Mouse (Mus musculus): ENCODE data around the gene Ubald2. TPM values are rescaled to one million over a fixed set of nuclear protein-coding genes. Genes with fewer than 3 reads are reported as not detected.
"Not testable (repeated sequence)": the region's sequence is repeated elsewhere in the genome, so short reads cannot be mapped to it uniquely, and the experiment has no call there.

Gene Ubald2
- total RNA-seq, 2 experiments from 2014 or later, result 47.2 to 49.4 TPM

DNA sequence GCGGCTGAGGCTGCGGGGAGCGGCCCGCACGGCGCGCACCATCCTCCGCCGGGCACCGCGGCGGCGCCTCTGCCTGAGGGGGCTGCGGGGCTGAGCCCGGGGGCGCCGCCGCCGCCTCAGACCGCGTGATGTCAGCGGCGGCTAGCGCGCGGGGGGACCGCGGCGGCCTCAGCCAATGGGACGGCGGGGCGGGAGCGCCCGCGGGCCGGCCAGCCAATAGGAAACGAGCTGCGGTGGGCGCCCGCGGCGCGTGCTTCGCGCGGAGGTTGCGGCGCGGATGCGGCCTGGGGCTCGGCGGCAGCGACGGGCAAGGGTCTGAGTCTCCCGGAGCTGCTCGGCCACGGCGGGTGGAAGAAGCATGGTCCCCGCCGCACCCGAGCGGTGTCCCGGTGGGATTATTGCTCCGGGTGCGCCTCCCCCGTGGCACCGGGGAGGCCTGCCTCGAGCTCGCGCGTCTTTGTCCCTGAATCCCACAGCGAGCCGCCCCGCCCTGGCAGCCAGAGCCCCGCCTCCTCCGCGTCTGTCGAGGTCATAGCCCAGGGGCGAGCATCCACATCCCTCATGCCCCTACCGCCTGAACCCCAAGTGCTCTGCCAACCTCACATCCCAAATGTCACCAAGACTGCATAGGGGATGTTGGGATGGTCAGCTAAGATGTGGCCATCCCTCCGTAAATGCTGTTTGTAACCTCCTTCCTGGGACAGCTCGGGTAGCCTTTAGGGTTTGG is 20.8 kb upstream of the Ubald2 start, which contains the start of gene Rnf157:
Rnf157 (minus strand) TSS at position 129 of the 727 bp plus-strand sequence.
- intact Hi-C loops (cut with DNase I), result no loop called here
- DNase-seq, result peak; percentile 82 to 87

DNA sequence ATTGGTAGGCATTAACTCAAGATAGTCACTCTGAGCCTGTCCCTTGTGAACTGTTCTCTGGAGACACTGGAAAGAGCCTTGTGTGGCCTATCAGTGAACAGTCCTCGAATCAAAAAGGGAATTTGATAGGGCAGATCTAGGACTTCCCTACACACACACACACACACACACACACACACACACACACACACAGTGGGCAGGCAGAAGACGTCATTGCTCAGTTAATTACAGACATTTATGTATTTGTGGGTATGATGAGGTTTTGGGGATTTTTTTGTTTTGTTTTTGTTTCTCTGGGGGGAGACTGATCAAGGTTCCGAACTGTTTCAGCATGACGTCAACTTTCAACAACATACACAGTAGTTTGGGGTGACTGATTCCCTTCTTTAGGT is 20.3 kb upstream of the Ubald2 start:
- intact Hi-C loops (cut with DNase I), result no loop called here
- no peak for DNase-seq

DNA sequence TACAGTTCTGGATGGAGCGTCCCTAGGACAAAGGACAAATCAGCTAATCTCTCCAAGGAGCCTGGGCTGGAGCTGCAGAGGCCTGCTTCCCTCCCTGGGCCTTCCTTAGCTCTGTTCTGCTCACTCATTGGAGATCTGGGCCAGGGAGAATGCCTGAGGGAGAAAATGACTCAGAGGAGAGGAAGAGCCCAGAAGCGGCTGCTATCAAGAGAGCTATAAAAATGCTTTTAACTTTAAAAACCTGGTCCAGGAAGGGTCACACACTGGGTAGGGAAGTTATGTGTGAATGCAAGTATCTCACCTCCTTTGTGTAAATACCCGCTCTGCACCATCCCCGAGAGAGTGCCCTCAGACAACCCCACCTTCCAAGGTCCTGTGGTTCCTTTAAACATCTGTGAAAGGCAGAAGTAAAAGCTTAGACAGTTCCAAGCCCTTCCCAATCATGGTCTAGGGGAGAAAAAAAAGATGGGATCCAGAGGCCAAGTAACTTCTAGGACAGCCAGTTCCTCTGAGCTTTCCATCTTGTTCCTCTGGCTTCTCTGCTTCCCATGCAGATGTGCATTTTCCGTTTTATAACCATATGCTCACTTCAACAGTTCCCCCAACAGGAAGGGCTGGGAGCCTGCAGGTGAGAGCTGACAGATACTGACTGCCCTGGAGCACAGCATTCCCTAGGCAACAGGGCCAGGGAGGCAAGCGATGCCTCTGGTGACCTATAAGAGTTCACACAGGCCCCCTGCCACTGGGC is 17.5 kb upstream of the Ubald2 start:
- DNase-seq, result peak; percentile 53 to 54

DNA sequence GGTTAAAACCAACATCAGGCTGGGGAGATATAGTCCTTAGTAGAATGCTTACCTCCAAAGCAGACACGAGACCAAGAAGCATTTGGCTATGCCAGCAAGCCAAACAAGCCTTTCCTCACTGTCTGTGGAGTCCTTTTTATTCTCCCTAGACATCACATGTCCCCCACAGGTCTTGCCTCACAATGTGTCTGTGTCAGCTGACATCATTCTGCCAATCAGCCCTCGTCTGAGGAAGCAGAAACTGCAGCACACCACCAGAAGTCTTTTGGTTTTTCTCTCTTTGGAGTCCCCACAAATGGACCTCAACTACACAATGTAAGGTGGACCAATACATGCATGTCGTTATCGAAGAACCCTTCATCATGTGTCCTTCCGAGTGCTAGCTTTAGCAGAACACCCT is 16.8 kb upstream of the Ubald2 start:
- intact Hi-C loops (cut with DNase I), result no loop called here
- DNase-seq, result no peak

More for the DNA sequence above, 17.5 kb upstream of the Ubald2 start:
- intact Hi-C loops (cut with DNase I), result no loop called here

DNA sequence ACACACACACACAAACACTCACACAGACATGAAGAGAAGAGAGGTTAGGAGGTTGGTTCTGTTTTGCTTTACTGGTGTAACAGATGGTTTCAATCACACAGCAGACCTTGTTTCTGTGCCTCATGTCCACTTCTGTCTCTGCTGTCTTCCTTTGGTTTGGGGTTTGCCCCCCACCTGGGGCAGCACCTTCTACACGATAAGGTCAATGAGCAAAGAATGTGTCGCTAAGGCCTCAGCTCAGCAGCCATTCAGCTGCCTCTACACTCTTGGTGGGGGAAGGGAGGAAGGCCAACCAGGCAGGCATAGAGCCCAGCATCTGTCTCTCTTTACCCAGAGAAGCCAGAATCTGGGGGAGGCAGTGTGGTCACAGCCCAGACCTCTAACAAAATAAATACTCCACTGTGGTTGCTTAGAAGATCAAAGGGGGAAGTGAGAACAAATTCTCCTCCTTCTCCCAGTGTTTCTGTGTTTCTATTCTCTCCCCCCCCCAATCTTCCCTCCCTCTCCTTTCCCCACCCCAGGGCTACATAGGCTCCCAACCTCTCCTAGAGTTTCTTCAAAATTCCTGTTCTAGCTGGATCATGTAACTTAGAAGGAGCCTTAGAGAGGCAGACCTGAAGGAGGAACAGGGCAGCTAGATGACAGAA is 15.6 kb upstream of the Ubald2 start:
- peak; percentile 48 to 58 for DNase-seq
- intact Hi-C loops (cut with DNase I), result loop anchor here (2.0 kb wide), 1 partner anchor 14 kb away; no protein-coding TSS in a partner anchor

DNA sequence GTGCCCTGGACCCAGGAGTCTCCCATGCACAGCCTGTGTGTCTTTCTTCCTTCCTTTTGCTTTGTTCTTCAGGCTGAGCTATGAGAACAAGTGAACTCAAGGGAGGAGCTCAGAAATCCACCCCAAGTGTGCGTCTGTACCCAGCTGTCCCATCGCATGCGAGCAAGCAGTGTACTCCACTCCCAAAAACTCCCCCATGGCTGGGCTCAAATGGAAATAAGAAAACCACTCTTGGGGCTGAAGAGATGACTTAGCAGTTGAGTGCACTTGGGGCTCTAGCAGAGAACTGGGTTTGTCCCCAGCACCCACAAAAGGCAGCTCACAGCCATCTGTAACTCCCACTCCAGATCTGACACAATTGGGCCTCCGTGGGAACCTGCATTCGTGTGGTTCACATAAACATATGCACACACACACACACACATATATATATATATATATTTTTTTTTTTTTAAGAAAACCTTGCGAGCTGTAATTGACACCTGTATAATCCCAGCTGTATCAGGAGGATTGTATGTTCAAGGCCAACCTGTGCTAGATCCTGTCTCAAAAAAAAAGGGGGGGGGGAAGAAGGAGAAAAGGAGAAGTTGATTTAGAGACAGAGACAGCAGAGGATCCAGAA is 14.9 kb upstream of the Ubald2 start:
- intact Hi-C loops (cut with DNase I), result loop anchor here (2.0 kb wide), 1 partner anchor 14 kb away; no protein-coding TSS in a partner anchor
- DNase-seq, result peak in 1 of 2 experiments; percentile 35

DNA sequence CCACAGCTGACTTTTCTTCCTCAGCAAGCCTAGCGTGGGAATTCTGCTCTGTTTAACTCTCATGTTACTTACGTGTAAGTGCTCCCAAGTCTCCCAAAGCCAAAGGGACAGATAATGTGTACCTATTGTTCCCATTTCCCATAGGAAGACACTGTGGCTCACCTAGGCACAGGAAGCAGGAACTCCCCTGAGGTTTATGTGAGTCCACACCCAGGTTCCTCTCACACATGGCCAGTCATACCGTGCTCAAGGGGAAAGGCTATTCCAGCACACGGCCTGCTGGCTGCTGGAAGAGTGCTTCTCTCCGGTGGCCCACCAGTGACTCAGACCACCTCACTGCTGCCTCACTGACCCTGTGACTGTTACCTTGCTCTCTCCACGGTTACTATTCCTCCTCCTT is 12.8 kb upstream of the Ubald2 start:
- intact Hi-C loops (cut with DNase I), result no loop called here
- no peak for DNase-seq

DNA sequence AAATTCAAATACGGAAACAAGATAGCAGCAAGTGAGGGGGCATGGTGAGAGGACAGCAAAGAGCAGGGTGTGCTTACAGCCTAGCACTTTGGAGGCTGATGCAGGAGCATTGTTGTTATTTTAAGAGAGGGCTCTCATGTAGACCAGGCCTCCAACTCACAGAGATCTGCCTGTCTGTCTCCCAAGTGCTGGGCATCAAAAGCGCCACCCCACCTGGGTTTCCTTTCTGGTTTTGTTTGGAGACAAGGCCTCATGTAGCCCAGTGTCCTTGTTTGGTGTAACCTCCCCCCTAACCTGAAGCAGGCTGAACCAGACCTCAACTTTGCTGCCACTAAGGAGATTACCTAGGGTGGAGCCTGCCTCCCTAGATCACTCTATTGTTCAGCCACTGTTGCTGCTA is 11.3 kb upstream of the Ubald2 start:
- intact Hi-C loops (cut with DNase I), result no loop called here

DNA sequence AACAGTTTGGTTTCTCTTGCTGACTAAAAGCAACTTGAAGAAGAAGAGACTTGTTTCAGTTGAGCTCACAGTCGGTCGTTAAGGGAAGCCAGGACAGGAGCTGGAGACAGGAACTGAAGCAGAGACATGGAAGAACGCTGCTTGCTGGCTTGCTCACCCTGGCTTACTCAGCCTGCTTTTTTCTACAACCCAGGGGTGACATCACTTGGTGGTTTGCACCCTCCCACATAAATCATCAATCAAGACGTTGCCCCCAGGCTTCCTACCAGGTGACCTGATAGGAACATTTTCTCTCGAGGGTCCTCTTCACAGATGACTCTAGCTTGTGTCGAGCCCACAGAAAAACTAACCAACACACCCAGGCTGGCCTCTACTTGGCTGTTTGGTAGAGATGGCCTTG is 10.7 kb upstream of the Ubald2 start:
- intact Hi-C loops (cut with DNase I), result no loop called here
- DNase-seq, result no peak

More for the DNA sequence above, 11.3 kb upstream of the Ubald2 start:
- no peak for DNase-seq

DNA sequence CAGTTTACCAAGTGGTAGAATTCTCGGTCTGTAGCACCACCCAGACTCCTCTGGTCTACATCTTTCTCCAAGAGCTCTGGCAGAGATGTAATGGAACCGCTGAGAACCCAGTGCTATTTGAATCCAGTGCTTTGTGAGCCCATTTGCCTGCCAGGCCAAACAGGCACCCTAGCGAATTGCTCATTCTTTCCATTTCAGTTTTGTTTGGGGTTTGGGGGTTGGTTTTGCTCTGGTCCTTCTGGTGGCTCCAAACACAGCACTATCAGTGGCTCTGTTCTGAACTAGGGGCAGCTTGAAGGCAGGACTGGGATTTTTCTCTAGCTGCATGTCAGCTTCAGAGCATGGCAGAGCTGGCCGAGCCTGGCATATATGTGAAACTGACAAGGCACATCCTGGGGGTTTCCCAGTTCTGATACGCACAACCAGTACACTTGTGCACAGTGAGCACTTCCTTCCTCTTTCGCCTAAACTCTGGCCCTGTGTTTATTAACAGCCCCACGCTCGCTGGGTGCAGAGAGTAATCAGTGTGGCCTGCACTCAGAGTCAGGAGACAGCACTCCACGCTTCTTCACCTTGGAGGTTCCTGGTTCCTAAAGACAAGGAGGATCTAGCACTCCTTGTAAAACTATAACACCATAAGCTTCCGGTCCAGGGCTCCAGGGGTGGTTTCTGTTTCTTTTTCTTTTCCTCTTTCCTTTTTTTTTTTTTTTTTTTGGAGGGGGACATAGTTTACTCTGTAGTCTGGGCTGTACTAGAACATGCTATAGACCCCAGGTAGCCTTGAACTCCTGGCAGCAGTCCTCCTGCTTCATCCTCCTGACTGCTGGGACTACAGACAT is 9.9 kb upstream of the Ubald2 start:
- peak in 1 of 2 experiments; percentile 39 for DNase-seq
- intact Hi-C loops (cut with DNase I), result no loop called here

DNA sequence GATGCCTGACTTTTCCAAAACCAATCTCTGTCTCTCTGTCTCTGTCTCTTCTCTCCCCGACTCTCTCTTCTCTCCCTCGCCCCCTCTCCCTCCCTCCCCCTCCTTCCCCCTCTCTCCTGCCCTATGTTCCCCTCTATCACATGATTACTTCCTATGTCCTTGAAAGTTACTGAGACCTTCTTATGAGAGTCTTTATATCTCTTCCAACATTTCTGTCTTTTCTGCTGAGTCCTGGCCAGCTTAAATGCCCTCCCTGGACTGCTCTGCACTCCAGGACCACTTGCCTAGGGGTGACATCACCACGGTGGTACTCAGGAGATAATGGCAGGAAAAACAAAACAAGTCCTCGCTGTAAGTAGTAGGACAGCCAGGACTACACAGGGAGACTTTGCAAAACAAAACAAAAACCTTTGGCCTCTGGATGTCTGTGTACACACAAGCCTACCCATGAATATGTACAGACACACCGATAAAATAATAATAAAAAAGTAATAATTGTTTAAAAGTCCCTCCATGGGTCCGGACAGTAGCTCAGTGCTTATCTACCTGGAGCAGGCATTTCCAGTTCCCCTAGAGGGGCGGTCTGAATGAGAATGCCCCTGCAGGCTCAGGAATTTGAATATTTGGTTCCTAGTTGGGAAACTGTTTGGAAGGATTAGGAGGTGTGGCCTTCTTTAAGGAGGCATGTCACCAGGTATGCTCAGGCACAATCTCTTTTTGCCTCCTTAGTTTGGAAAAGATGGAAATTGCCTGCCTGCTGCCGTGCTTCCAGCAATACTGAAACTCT is 9.1 kb upstream of the Ubald2 start:
- DNase-seq, result no peak
- intact Hi-C loops (cut with DNase I), result no loop called here

DNA sequence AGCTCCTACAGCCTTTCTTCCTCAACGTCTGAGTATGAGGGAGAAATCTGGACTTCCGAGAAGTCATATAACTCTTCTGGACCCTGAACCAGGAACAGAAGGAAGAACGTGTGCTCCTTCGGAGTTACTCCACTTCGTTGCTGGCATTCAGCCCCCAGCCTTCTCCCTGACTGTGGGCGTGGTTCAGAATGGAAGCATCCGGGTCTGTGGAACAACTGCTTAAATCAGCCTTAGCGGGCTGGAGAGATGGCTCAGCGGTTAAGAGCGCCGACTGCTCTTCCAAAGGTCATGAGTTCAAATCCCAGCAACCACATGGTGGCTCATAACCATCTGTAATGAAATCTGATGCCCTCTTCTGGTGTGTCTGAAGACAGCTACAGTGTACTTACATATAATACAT is 7.6 kb upstream of the Ubald2 start:
- intact Hi-C loops (cut with DNase I); DNase-seq: not testable (repeated sequence)

DNA sequence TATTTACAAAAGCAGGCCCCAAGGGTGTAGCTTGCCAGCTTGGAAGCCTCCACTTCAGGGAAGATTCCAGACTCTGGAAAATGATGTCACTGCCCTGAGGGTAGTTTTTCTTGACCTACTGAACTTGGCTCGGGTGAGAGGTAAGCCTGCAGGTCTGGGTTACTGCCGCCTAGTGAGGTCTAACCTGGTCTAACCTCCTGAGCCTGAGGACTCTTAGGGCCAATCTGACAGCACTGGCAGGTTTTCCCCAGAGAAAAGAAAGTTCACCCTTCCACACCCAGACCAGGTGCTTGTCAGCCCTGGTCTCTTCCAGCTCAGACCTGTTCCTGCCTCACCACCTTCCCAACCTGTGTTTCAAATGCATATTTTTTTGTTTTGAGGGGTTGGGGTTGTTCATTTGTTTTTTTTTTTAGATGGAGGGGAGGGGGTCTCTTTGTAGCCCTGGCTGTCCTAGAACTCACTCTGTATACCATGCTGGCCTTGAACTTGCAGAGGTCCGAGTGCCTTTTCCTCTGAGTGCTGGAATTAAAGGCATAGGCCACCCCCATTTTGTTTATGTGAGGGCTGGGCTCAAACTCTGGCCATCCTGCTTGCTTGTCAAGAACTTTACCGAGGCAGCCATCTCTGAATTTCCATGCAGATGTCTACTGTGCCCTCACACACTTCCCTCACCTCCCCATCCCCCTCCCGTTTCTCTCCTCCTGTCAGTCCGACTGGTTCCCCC is 6.9 kb upstream of the Ubald2 start:
- intact Hi-C loops (cut with DNase I), result no loop called here
- no peak for DNase-seq

DNA sequence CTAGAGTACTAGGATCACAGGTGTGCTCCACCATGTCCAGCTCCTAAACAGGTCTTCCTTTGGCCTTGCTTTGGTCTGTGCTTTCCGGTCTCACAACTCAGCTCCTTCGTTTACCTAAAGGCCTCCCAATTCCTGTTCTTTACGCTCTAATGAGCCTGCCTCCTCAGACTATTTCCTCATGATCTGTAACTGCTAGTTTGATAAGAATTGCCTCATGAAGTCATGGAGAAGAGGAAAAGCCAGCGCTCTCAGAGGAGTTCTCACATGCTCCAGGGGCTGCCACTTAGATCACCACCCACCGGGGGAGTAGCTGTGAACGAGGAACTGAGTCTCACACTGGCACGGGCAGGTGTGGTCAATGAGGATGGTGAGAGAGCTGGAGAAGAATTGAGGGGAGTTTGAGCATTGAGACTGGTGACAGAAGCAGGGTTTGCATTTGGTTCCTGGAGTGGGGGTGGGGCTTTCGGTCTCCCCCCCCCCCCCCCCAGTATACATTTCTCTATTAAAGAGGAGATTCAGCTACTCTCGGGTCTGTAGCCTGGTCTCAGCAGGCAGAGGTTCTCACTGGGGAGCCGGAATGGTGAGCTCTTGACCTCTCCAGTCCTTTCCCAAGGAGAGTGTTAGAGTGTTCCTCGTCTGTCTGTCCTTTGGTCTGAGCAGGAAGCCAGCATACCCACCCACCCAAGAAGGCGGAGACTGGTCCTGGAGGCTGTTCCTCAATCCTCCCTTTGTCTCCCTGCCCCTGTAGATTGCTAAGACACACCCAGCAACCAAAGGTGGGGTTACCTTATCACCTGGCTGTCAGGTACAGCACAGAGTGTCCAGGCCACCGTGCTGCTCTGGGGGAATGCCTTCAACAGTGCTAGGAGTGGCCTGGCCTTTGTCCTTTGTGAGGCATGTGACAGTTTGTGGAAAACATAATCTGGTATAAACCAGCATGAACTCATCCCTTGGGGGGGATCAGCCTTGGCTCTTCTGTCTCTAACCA is 4.7 kb upstream of the Ubald2 start:
- intact Hi-C loops (cut with DNase I), result no loop called here

DNA sequence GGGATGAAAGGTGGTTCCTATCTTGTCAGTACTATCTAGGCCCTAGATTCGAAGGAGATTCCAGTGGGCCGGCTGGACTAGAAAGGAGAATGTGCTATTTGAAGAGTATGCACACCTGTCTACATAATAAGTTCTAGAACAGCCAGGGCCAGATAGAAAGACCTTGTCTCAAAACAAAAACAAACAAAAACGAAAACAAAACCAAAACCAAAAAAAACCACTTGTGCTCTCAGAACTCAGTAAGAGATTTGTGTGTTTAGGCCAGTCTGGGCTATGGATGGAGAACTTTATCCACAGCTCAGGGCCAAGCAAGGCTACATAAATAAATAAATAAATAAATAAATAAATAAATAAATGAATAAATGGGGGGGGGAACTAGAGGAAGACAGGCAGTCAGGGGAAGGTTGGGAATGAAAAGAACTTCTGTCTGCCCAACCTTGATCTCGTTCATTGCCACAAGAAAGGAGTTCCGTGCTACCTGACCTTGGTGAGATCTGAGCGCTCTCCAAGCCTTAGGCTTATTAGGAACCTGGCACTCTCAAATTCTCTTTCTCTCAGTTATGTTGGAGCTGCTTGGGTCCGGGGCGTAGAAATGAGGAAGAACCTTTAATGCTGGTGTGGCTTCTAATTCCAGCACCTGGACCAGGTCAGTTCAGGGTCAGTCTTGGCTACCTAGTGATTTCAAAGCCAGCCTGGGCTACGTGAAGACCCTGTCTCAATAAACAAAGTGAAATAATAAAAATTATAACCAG is 3.9 kb upstream of the Ubald2 start:
- DNase-seq, result no peak
- intact Hi-C loops (cut with DNase I), result loop anchor here (5.0 kb wide), 1 partner anchor 343 kb away; the partner anchor contains the start of gene Wbp2

More for the DNA sequence above, 4.7 kb upstream of the Ubald2 start:
- DNase-seq, result no peak

DNA sequence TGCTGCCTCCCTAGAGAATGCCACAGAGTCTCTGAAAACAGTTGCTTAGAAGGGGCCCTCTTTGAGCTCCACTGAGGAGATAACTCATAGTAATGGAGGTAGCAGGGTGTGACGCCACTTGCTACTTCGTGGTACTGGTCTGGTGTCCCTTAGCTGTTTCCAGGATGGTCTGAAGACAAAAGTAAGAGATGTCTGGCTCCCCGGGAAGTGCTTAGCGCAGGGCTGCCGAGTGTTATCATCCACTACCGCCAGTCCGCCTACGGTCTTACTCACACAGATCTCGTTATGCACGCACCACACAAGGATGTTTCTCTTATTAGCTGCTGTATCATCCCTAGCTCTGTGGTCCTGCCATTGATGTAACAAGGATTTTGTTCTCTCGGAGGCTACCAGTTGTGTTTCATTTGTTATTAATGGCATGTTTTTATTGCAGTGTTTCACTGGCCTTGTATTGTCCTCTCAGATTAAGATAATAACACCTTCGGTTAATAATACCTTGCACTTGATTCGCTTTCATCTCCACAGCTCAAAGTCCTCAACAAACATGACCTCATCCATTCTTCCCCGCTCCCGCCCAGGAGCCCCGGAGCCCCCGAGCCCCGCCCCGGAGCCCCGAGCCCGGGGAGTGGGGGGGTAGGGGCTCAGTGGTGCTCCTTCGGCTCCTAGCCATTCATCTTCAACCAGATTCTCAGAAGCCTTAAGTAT is 3.0 kb upstream of the Ubald2 start:
- no peak for DNase-seq
- intact Hi-C loops (cut with DNase I), result loop anchor here (5.0 kb wide), 1 partner anchor 344 kb away; the partner anchor contains the start of gene Wbp2

Data from heart, postnatal 10 days (tissue).